Mouse (Mus musculus): ENCODE measurements around the gene Thsd7a. TPM values are rescaled to one million over a fixed set of nuclear protein-coding genes. Genes with fewer than 3 reads are reported as not detected.

Gene Thsd7a
- not detected for total RNA-seq (2023)

DNA sequence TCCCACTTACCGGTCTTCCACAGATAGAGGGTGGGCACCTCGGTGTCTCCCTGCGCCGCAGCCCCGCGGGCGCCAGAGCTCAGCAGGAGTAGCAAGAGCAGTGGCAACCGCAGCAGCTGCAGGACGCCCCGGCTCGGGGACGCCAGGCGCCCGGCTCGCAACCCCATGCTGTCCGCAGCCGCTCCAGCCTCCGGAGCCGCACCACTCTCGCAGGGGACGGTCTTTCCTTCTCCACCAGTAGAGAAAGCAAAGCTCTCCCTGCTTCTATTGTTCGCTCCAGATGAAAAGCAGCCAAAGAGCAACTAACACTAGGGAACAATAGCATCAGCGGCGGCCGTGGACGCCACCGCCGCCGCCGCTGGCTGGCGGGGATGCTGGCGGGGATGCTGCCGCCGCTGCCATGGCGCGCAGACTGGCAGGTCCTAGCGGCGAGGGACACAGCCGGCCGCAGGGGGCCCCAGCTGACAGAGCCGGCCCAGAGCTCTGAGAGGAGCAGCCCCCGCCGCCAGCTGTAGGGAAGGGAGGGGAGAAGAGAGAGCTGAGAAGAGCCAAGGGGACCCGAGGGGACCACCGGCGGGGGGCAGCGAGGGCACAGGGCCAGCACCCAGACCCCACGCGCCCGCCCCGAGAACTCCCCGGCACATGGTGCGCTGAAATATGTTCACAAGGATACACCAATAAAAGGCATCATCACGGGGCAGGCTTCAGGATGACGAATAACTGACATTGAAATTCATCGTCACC lies at the start of gene Thsd7a:
Gene Thsd7a, minus strand, starts transcription at position 624 of the 744 bp plus-strand sequence.

Data from B cell, adult 67 days (primary cell).